Mouse (Mus musculus) kidney, adult 2 months (tissue): ENCODE data around the gene Dab1. TPM values are rescaled to one million over a fixed set of nuclear protein-coding genes. Genes with fewer than 3 reads are reported as not detected.

Experiments used
- DNase-seq: peaks from one replicate; pipeline ENCODE4 v3.0.0; 2021
- H3K27ac ChIP-seq: fragments of 200-500 bp; 2 replicates; pipeline ENCODE4 v1.5.1; 2012; ENCODE audit warnings: low read depth, low read length, control low read depth, inconsistent platforms; ENCODE audit not compliant: insufficient read depth
- H3K27me3 ChIP-seq: fragments of 200-500 bp; replicated peaks from 2 replicates; pipeline ENCODE4 v1.6.1; 2012; ENCODE audit warnings: mild to moderate bottlenecking, moderate library complexity, low read length, inconsistent platforms; ENCODE audit not compliant: control insufficient read depth, insufficient read depth
- H3K36me3 ChIP-seq: fragments of 200-500 bp; 2 replicates; pipeline ENCODE4 v1.6.1; 2012; ENCODE audit warnings: mild to moderate bottlenecking, moderate library complexity, low read length, inconsistent platforms; ENCODE audit not compliant: control insufficient read depth, insufficient read depth
- H3K4me1 ChIP-seq: fragments of 200-500 bp; 2 replicates; pipeline ENCODE4 v1.6.1; 2011; ENCODE audit warnings: low read length; ENCODE audit not compliant: control insufficient read depth, insufficient read depth
- H3K4me3 ChIP-seq: fragments of 200-500 bp; 2 replicates; pipeline ENCODE4 v1.5.1; 2011; ENCODE audit warnings: mild to moderate bottlenecking, low read depth, low read length, control low read depth; ENCODE audit not compliant: insufficient read depth
- CTCF ChIP-seq: fragments of 200-500 bp; conservative IDR thresholded peaks from 2 replicates; pipeline ENCODE4 v1.5.1; 2011; ENCODE audit warnings: low read depth, mild to moderate bottlenecking, control low read depth, low read length, moderate library complexity, mixed read lengths; ENCODE audit not compliant: insufficient read depth, insufficient read length
- POLR2A ChIP-seq: fragments of 200-500 bp; IDR thresholded peaks from one replicate; pipeline ENCODE4 v1.6.1; 2011; ENCODE audit warnings: low read depth, low read length, control low read depth
- WGBS: fragments of 180-500 bp; shearing (Covaris S2); methylation state at CpG from one replicate; pipeline ENCODE4 v1.1.7; 2018; 5-methylcytosine and 5-hydroxymethylcytosine counted together
- polyA plus RNA-seq: library from polyadenylated mRNA; depleted of rRNA; stranded (reverse); fragments of >200 nt; gene quantifications from 2 replicates; pipeline ENCODE4 v1.2.3, GENCODE M21; 2012

Dab1 gene
- polyA plus RNA-seq, 1 experiment = 3.3 TPM

DNA sequence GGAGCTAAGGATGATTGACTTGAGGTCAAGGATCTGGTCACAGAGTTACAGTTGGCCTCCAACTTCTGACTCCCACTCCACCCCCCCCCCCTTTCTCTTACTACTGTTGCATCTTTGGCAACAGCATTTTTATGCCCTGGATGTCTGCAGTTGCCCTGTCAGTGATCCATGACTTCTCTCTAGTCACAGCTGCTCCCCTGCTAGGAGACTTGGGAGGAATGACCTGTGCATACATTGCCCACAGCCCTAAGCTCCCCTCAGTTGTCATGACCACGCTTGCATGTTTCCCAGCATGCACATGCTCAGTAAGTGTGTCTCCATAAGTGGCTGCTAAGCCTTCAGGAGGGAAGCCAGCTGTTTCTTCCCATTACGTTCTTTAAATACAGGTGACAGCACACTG is 936.2 kb downstream of the Dab1 start:
- no peaks in the 10 kb centered on the region for H3K27me3 ChIP-seq
- H3K27ac ChIP-seq = no peak overlapping the region
- no peak overlapping the region for H3K4me3 ChIP-seq
- no peaks in the 10 kb centered on the region for H3K36me3 ChIP-seq
- DNase-seq = peak; percentile 7
- H3K4me1 ChIP-seq = no peaks in the 10 kb centered on the region
- no peak for TF ChIP-seq POLR2A
- no peak for TF ChIP-seq CTCF
- WGBS = 30% methylated on average over 2 of the region's 2 CpGs

- Histone ChIP-seq H3K4me3 (no peak overlapping the region), H3K36me3 (no peaks in the 10 kb centered on the region), H3K27me3 (no peaks in the 10 kb centered on the region), H3K4me1 (no peaks in the 10 kb centered on the region), H3K27ac (no peak overlapping the region)
- DNase-seq = no peak
- TF ChIP-seq POLR2A (no peak), CTCF (no peak)
- WGBS = 87% methylated on average over 5 of the region's 5 CpGs
Observed at GRCm38 (mm10) chr4:104563512-104563911, 944.4 kb downstream of the Dab1 start.

GRCm38 (mm10) chr4:104570523-104570922 is 951.4 kb downstream of the Dab1 start:
- Histone ChIP-seq H3K36me3 (no peaks in the 10 kb centered on the region), H3K27ac (no peak overlapping the region), H3K27me3 (no peaks in the 10 kb centered on the region), H3K4me3 (no peak overlapping the region), H3K4me1 (no peaks in the 10 kb centered on the region)
- WGBS = 77% methylated on average over 4 of the region's 4 CpGs
- DNase-seq = no peak
- TF ChIP-seq POLR2A = no peak
- peak; percentile 40; the same call in 1 of the 2 replicates for TF ChIP-seq CTCF

- H3K4me1 ChIP-seq = no peaks in the 10 kb centered on the region
- WGBS = 76% methylated on average over 8 of the region's 8 CpGs
- H3K27ac ChIP-seq = no peak overlapping the region
- no peak for DNase-seq
- no peak overlapping the region for H3K4me3 ChIP-seq
- no peaks in the 10 kb centered on the region for H3K27me3 ChIP-seq
- no peak for TF ChIP-seq POLR2A
- TF ChIP-seq CTCF = no peak
- no peaks in the 10 kb centered on the region for H3K36me3 ChIP-seq
Observed at GRCm38 (mm10) chr4:104572440-104572839, 953.3 kb downstream of the Dab1 start.

DNA sequence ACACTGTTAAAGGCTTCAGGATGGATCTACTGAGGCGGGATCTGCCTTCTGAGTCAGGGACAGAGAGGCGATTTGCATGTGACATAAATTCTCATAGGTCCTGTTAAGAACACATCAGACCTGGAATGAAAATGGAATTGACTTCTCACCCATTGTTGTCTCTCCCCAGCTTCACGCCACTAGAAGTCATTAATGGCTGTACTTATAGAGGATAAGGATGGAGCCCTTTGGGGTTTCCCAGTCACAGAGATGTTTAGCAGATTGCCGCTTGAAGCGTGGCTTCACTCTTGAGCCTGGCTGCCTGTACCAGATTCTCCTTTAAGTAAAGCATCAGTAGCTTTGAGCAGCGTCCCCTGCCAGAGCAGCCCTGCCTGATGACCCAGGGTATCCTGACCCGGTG is 954.3 kb downstream of the Dab1 start:
- 86% methylated on average over 7 of the region's 7 CpGs for WGBS
- no peak for DNase-seq
- Histone ChIP-seq H3K36me3 (no peaks in the 10 kb centered on the region), H3K27me3 (no peaks in the 10 kb centered on the region), H3K4me3 (no peak overlapping the region), H3K4me1 (no peaks in the 10 kb centered on the region), H3K27ac (no peak overlapping the region)
- TF ChIP-seq CTCF (no peak), POLR2A (no peak)

- Histone ChIP-seq H3K36me3 (no peaks in the 10 kb centered on the region), H3K4me3 (no peak overlapping the region), H3K27ac (no peak overlapping the region), H3K4me1 (no peaks in the 10 kb centered on the region), H3K27me3 (no peaks in the 10 kb centered on the region)
- peak; percentile 17 for DNase-seq
- TF ChIP-seq POLR2A (no peak), CTCF (no peak)
- 45% methylated on average over 3 of the region's 3 CpGs for WGBS
Observed at GRCm38 (mm10) chr4:104578370-104578769, 959.2 kb downstream of the Dab1 start.

DNA sequence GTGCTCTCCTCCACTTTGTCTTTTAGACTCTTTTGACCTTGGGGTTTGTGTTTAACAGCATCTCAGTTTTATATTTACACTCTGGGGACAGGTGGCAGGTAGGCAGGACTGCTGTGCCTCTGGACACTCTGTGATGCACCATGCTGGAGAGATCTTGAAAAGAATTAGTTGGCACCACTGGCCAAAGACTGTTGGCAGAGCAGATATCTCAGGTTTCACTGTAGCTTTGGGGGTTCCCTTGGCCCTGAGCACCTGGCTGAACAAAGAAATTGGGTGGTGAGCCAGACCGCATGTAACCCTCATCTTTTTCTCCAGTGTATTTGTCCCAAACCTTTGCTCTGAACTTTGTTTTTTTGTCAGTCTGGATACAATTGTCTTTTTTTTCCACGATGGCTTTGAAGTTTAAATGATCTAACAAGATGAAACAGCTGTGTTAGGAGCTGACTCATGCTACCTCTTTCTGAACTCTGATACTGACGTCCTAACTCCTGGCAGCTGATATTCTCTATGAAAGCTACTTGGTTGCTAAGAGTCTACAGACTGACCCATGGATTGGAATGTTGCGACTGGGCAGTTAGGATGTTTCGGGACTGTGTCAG is 960.9 kb downstream of the Dab1 start:
- Histone ChIP-seq H3K27me3 (no peaks in the 10 kb centered on the region), H3K4me1 (no peaks in the 10 kb centered on the region), H3K4me3 (no peak overlapping the region), H3K27ac (no peak overlapping the region), H3K36me3 (no peaks in the 10 kb centered on the region)
- WGBS = 73% methylated on average over 5 of the region's 5 CpGs
- TF ChIP-seq CTCF (no peak), POLR2A (no peak)
- DNase-seq = no peak

DNA sequence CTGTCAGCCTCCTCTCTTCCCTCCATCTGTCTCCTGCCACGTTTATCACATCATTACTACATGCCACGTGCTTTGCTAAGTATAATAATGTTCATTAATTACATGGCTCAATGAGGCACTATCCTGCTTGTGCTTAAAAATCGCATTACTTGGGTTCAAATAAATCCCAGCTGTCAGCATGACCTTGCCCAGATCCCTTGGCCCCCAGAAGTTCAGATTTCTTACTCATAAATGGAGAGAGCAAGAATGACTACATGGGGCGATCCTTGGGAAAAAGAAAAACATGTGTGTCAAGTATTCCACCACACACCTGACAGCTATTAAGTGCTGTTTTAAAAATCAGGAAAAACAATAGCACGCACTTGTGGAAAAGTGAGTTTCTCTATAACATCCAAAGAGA is 963.6 kb downstream of the Dab1 start:
- Histone ChIP-seq H3K27ac (no peak overlapping the region), H3K4me3 (no peak overlapping the region), H3K36me3 (no peaks in the 10 kb centered on the region), H3K4me1 (no peaks in the 10 kb centered on the region), H3K27me3 (no peaks in the 10 kb centered on the region)
- DNase-seq = no peak
- 60% methylated on average over 5 of the region's 5 CpGs for WGBS
- no peak for TF ChIP-seq POLR2A
- TF ChIP-seq CTCF = no peak
